20 mouse cellular contexts compared by ENCODE assay signal in genomic region chr11:36204381-36204780, GRCm38 (mm10).
A peak's percentile ranks its signal among the peaks of the same experiment; 100 is the strongest.
DNase-seq lines count a peak whose midpoint lies in the region; ATAC-seq and TF ChIP-seq lines count a peak whose summit lies in the region.
"Had no signal": no experiment of that assay in that cellular context is flagged by ENCODE, and none has a peak within 500 bp of the region (broad histone marks: within the 10 kb centered on the region; RNA-seq: fewer than 3 reads in every experiment).

No protein-coding gene starts in this region.

- H3K4me3 ChIP-seq in heart, embryonic 12.5 days: no peak overlapping the region
- H3K4me3 ChIP-seq in midbrain, embryonic 13.5 days (replicated peaks): no peak overlapping the region
- H3K4me3 ChIP-seq in midbrain, embryonic 15.5 days: no peak overlapping the region
- H3K4me3 ChIP-seq in heart, embryonic 15.5 days: no peak overlapping the region
- no peak overlapping the region for H3K4me3 ChIP-seq in stomach, postnatal 0 days (ENCODE audit: low read depth, low read length)
- no peak overlapping the region for H3K4me3 ChIP-seq in forebrain, embryonic 11.5 days (ENCODE audit: low read depth, low read length)
- H3K4me3 ChIP-seq: gastrocnemius, adult 2 months; neural tube, embryonic 12.5 days had no signal

- WGBS in heart, embryonic 12.5 days: 28% methylated on average over 6 of the region's 6 CpGs
- 74% methylated on average over 6 of the region's 6 CpGs for WGBS in midbrain, embryonic 13.5 days
- WGBS in midbrain, embryonic 15.5 days: 71% methylated on average over 6 of the region's 6 CpGs
- 32% methylated on average over 6 of the region's 6 CpGs for WGBS in heart, embryonic 15.5 days
- 81% methylated on average over 6 of the region's 6 CpGs for WGBS in stomach, postnatal 0 days
- WGBS in forebrain, embryonic 11.5 days: 75% methylated on average over 6 of the region's 6 CpGs

- no peaks in the 10 kb centered on the region for H3K36me3 ChIP-seq in heart, embryonic 12.5 days
- H3K36me3 ChIP-seq in midbrain, embryonic 13.5 days: peaks cover 22% of the 10 kb centered on the region
- H3K36me3 ChIP-seq in midbrain, embryonic 15.5 days (replicated peaks): peaks cover 12% of the 10 kb centered on the region
- H3K36me3 ChIP-seq in heart, embryonic 15.5 days: no peaks in the 10 kb centered on the region
- H3K36me3 ChIP-seq in stomach, postnatal 0 days (ENCODE audit: control insufficient read depth, insufficient read depth, low read length): no peaks in the 10 kb centered on the region
- H3K36me3 ChIP-seq in forebrain, embryonic 11.5 days (ENCODE audit: control insufficient read depth, insufficient read depth, low read length): no peaks in the 10 kb centered on the region
- H3K36me3 ChIP-seq: neural tube, embryonic 12.5 days had no signal

- H3K27me3 ChIP-seq in heart, embryonic 12.5 days (replicated peaks): no peaks in the 10 kb centered on the region
- no peaks in the 10 kb centered on the region for H3K27me3 ChIP-seq in midbrain, embryonic 13.5 days
- no peaks in the 10 kb centered on the region for H3K27me3 ChIP-seq in midbrain, embryonic 15.5 days (replicated peaks)
- no peaks in the 10 kb centered on the region for H3K27me3 ChIP-seq in heart, embryonic 15.5 days
- H3K27me3 ChIP-seq in stomach, postnatal 0 days (ENCODE audit: control insufficient read depth, insufficient read depth, low read length): no peaks in the 10 kb centered on the region
- H3K27me3 ChIP-seq in forebrain, embryonic 11.5 days (ENCODE audit: control insufficient read depth, insufficient read depth, low read length): no peaks in the 10 kb centered on the region
- H3K27me3 ChIP-seq: neural tube, embryonic 12.5 days had no signal

- ATAC-seq in heart, embryonic 12.5 days (ENCODE audit: insufficient number of reproducible peaks, low FRiP score): 0 out of 2 replicates have a peak, but pooled peaks have one; percentile 11
- no peak for ATAC-seq in midbrain, embryonic 13.5 days
- ATAC-seq in midbrain, embryonic 15.5 days (replicated peaks): no peak
- peak; percentile 55 for ATAC-seq in heart, embryonic 15.5 days (replicated peaks; ENCODE audit: insufficient number of reproducible peaks, insufficient read depth, low FRiP score, low read depth)
- no peak for ATAC-seq in stomach, postnatal 0 days (ENCODE audit: low FRiP score, low TSS enrichment)
- ATAC-seq in forebrain, embryonic 11.5 days (replicated peaks; ENCODE audit: low FRiP score): no peak
- ATAC-seq: forebrain, postnatal 0 days; liver, postnatal 0 days had no signal

- H3K9me3 ChIP-seq in heart, embryonic 12.5 days (replicated peaks): no peaks in the 10 kb centered on the region
- H3K9me3 ChIP-seq in midbrain, embryonic 13.5 days: no peaks in the 10 kb centered on the region
- no peaks in the 10 kb centered on the region for H3K9me3 ChIP-seq in midbrain, embryonic 15.5 days
- no peaks in the 10 kb centered on the region for H3K9me3 ChIP-seq in heart, embryonic 15.5 days (replicated peaks)
- no peaks in the 10 kb centered on the region for H3K9me3 ChIP-seq in stomach, postnatal 0 days (ENCODE audit: control insufficient read depth, low read length)
- H3K9me3 ChIP-seq in forebrain, embryonic 11.5 days (ENCODE audit: control insufficient read depth, low read length): no peaks in the 10 kb centered on the region
- H3K9me3 ChIP-seq: neural tube, embryonic 12.5 days had no signal

- no peak for TF ChIP-seq CTCF in stomach, postnatal 0 days (IDR thresholded peaks at IDR 0.05; ENCODE audit: low read depth)

- TF ChIP-seq EP300 in stomach, postnatal 0 days (optimal IDR thresholded peaks at IDR 0.05): no peak

- peak overlapping the region; percentile 77 for H3K27ac ChIP-seq in heart, embryonic 12.5 days (ENCODE audit: poor library complexity, severe bottlenecking)
- no peak overlapping the region for H3K27ac ChIP-seq in midbrain, embryonic 13.5 days
- H3K27ac ChIP-seq in midbrain, embryonic 15.5 days: no peak overlapping the region
- H3K27ac ChIP-seq in heart, embryonic 15.5 days: peak overlapping the region; percentile 67
- H3K27ac ChIP-seq in stomach, postnatal 0 days (replicated peaks): no peak overlapping the region
- H3K27ac ChIP-seq in forebrain, embryonic 11.5 days (ENCODE audit: low read depth, low read length): no peak overlapping the region
- H3K27ac ChIP-seq: gastrocnemius, adult 2 months; neural tube, embryonic 12.5 days had no signal

- peak overlapping the region; percentile 3; the same call in 1 of the 2 replicates for H3K4me2 ChIP-seq in heart, embryonic 12.5 days
- no peak overlapping the region for H3K4me2 ChIP-seq in midbrain, embryonic 13.5 days (replicated peaks)
- H3K4me2 ChIP-seq in midbrain, embryonic 15.5 days: no peak overlapping the region
- no peak overlapping the region for H3K4me2 ChIP-seq in heart, embryonic 15.5 days
- no peak overlapping the region for H3K4me2 ChIP-seq in stomach, postnatal 0 days (replicated peaks; ENCODE audit: low read depth)
- no peak overlapping the region for H3K4me2 ChIP-seq in forebrain, embryonic 11.5 days (ENCODE audit: low read depth, low read length, severe bottlenecking)
- H3K4me2 ChIP-seq: neural tube, embryonic 12.5 days had no signal

- H3K9ac ChIP-seq in heart, embryonic 12.5 days: no peak overlapping the region
- 0 out of 2 replicates have a peak overlapping the region, but pooled peaks have one; percentile 11 for H3K9ac ChIP-seq in midbrain, embryonic 13.5 days (replicated peaks)
- H3K9ac ChIP-seq in midbrain, embryonic 15.5 days: no peak overlapping the region
- H3K9ac ChIP-seq in heart, embryonic 15.5 days: no peak overlapping the region
- H3K9ac ChIP-seq in stomach, postnatal 0 days (ENCODE audit: low read length): no peak overlapping the region
- no peak overlapping the region for H3K9ac ChIP-seq in forebrain, embryonic 11.5 days (ENCODE audit: low read length)
- H3K9ac ChIP-seq: forebrain, postnatal 0 days; liver, postnatal 0 days; neural tube, embryonic 12.5 days had no signal

- DNase-seq in heart, postnatal 4 days: no peak
- no peak for DNase-seq in stomach, postnatal 0 days (ENCODE audit: low spot score)
- no peak for DNase-seq in forebrain, embryonic 11.5 days (ENCODE audit: low spot score)
- DNase-seq: adrenal gland, adult 8-10 months; cerebellum, postnatal 10 days; embryo, embryonic 11 days; forebrain, postnatal 0 days; gastrocnemius, adult 2 months; kidney, adult 2 months; kidney, postnatal 10 days; left cerebral cortex, postnatal 4 days; liver, postnatal 0 days; lung, postnatal 10 days; right cerebral cortex, adult 18-20 months; thymus, postnatal 14 days had no signal

- H3K4me1 ChIP-seq in heart, embryonic 12.5 days (replicated peaks): peaks cover 26% of the 10 kb centered on the region
- no peaks in the 10 kb centered on the region for H3K4me1 ChIP-seq in midbrain, embryonic 13.5 days (replicated peaks)
- peaks cover 2% of the 10 kb centered on the region; the same call in 1 of the 2 replicates for H3K4me1 ChIP-seq in midbrain, embryonic 15.5 days
- peaks cover 17% of the 10 kb centered on the region for H3K4me1 ChIP-seq in heart, embryonic 15.5 days (replicated peaks)
- no peaks in the 10 kb centered on the region for H3K4me1 ChIP-seq in stomach, postnatal 0 days (replicated peaks; ENCODE audit: control insufficient read depth, insufficient read depth)
- no peaks in the 10 kb centered on the region for H3K4me1 ChIP-seq in forebrain, embryonic 11.5 days (replicated peaks; ENCODE audit: control insufficient read depth, insufficient read depth, low read length)
- H3K4me1 ChIP-seq: neural tube, embryonic 12.5 days had no signal

Comparison
In these comparisons a context has a peak if more than half of its experiments do, and no peak if none do; other contexts are left out.
1. ATAC-seq: peak in heart, embryonic 12.5 days (single experiment) and heart, embryonic 15.5 days (single experiment); none in midbrain, embryonic 13.5 days (single experiment), midbrain, embryonic 15.5 days (single experiment), stomach, postnatal 0 days (single experiment) and forebrain, embryonic 11.5 days (single experiment).
2. H3K27ac ChIP-seq: peak in heart, embryonic 12.5 days (single experiment) and heart, embryonic 15.5 days (single experiment); none in midbrain, embryonic 13.5 days (single experiment), midbrain, embryonic 15.5 days (single experiment), stomach, postnatal 0 days (single experiment) and forebrain, embryonic 11.5 days (single experiment).